Mouse (Mus musculus): ENCODE results near the gene Ints13.

Ints13 gene

DNA sequence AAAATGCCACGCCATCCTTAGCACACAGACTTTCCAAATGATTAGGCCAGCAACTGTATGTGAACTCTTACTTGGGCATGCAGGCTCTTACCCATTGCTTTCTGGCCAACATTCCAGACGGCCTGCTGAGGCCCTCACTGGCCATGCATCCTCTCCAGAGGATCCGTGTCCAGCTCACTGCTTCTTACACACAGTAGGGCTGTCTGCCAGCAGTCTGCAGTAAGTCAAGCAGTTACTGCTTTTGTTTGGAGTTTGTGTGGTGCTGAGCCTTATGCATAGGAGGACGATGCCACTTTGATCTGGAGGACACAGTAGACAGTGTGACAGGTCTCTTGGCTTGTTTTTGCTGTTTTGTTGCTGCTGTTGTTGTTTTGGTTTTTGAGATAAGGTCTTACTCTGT is 39.0 kb downstream of the Ints13 start:
- DNase-seq (ENCODE audit: low spot score), result no peak

DNA sequence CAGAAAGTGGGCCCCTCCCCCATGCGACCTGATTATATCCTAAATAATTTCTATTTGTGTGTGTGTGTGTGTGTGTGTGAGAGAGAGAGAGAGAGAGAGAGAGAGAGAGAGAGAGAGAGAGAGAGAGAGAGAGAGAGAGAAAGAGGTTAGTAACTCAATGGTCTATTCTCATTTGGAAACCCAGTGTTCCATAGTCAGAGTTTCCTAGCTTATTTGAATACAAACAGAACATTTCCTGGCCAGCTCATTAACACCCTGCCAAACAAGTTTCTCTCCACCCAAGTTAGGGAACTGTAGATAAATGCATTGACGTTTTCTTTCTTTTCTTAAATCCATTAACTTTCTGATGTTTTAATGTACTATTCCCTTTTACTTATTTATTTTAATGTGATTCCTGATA is 39.6 kb downstream of the Ints13 start:
- no peak for DNase-seq (ENCODE audit: low spot score)

DNA sequence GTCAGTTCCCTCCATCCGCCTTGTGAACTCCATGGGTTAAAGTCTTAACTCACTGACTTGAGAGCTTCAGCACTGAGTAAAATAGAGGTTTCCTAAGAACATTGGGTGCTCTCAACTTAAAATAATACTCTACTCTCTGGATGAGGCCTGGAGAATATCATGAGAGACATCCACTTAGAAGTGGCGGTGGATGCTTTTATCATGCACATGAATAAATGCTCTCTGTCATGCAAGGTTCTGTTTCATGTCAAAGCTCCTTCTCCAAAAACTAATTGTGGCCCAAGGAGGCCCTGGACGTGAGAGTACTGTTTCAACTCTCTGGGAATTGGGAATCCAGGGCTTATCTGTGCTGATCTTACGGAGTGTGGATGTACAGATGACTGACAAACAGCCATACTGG is 40.5 kb downstream of the Ints13 start:
- DNase-seq (ENCODE audit: low spot score), result no peak

DNA sequence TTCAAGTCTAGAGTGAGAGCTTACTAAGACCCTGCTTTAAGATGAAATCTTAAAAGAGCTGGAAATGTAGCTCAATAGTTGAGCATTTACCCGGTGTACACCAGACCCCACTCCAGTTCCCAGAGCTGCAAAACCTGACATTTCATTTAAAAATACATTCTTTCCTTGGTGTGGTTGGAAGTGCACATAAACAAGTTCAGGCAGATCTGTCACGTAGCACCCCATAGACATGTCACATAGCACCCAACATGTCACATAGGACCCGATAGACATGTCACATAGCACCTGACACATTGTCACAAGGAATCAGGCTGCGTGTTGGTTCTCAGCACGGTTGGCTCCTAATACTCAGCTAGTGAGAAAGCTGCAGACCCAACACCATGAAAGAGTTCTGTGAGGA is 42.1 kb downstream of the Ints13 start:
- DNase-seq (ENCODE audit: low spot score), result no peak

DNA sequence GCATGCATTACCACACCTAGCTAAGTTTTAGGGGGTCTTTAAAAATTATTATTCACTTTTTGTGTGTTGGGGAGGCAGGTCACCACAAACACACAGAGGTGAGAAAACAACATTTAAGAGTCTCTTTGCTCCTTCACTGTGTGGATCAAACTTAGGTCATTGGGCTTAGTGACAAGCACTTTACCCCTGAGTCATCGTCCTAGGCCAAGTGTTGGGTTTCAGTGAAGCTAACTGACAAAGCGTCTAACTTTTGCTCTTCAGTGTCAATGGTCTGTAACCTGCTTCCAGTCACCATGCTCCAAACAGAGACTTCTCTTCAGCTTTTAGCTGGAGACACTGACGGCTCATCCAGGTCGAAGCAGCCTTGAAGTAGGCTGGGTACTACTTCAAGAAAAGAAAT is 44.5 kb downstream of the Ints13 start:
- DNase-seq (ENCODE audit: low spot score), result no peak

DNA sequence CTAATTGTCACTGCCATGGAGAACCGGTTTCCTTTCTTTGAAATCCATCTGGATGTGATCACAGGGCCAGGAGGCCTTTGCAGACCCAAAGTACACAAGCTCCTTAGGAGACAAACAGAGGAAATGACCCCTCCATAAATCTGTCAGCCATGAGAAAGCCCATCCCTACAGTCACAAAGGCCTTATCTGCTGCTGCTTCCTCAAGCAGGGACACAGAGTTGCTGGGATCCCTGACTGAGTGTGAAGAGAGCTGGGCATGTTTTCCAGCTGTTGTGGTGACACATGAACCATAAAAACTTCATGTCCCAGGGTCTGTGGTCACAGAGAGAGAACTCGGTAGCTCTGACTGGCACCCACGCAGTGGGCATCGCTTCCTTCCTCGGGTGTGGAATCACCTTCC is 46.9 kb downstream of the Ints13 start:
- no peak for DNase-seq (ENCODE audit: low spot score)

DNA sequence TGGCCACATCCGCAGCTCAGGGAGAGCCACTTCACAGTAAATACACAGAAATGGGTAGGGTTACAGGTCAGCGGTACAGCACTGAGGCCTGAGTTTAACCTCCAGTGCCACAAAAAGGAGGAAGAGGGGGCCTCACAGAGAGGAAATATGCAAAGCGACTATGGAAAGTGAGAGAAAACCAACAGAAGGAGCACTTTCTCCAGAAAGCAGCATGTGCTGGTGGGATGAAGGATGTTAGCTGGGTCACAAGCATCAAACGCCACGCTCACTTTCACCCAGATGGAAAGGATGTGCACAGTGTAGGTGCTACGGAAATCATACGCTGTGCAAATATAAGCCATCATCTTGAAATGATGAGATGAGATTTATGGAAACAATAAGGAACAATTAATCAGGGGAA is 47.3 kb downstream of the Ints13 start:
- DNase-seq (ENCODE audit: low spot score), result no peak

DNA sequence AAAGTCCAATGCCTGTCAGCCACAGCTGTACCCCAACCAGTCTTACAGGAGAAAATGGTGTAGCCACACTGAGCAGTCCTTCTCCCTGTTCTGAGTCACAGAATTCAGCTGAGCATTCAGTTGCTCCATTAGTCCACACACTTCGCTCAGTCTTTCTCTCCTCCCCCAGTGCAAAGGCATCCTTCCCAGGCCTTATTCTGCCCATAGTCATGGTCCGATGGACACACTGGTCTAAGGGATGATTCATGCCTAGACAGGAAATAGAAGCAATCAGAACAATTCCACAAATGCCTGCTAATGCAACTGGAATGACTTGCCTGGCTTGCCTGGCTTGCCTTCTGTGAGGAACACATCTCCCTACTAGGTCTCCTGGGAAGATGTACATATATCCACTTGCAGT is 50.1 kb downstream of the Ints13 start:
- DNase-seq (ENCODE audit: low spot score), result no peak

DNA sequence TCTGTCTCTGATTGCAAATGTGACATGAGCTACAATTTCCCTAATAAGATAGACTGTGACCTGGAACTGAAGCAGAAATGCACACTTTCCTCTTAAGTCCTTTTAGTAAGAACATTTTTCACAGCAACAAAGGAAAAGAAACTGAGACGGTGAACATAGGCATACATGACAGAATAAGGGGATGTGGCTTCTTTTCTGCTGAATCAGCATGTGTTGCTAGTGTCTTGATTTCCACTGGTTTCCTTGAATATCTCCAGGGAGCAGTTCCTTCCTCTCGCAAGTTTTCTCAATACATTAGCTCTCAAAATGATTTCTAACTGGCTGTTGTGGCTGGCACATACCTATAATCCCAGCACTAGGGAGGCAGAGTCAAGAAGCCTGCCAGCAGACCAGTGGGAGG is 52.1 kb downstream of the Ints13 start:
- no peak for DNase-seq (ENCODE audit: low spot score)

DNA sequence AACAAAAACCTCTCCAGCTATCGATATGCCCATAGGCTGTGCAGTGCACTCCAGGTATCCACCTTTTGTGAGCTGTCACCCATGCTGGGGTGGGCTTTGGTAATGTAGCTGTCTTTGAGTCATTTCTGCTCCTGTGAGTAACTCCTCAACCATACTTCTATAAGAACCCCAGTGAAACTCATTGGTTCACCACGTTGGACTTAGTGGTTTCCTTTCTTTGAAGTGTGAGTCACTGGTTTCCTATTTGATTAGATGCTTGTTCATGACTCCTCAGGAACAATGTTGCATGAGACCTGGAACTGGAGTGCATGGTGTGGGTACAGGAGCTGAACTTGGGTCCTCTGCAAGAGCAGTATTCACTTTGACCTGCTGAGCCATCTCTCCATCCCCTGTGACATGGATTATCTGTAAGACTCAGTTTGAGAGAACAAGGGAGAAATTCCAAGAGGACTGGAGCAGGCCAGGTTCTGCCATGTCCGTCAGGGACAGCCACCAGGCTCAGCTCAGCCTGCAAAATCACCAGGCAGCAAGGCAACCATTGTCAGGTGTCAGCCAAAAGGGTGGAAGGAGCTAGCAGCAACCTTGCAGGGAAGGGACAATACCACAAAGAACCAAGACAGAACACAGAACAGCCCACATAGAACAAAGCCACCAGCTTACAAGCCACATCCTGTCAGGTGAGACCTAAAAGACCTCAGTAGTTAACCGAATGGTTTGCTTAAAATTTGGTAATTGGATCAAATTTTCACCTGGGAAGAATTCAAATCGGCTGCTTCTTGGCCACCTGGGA is 56.0 kb downstream of the Ints13 start:
- no peak for DNase-seq (ENCODE audit: low spot score)

DNA sequence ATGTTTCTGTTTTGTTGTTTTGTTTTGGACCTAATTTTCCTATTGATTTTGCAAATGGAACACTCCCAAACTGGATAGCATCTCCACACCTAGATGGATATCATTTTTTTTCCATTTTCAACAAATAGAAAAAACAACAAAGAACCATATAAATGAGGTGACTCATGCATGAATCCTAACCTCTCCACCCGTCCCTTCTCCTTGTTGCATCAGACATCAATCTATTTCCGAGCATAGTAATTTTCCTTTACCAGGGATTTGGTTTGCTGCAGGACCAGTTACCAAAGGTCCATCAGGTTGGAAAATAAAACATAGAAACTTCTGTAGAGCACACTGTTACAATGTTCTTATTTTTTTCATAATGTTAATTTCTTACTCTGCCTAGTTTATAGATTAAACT is 58.6 kb downstream of the Ints13 start:
- DNase-seq (ENCODE audit: low spot score), result no peak

DNA sequence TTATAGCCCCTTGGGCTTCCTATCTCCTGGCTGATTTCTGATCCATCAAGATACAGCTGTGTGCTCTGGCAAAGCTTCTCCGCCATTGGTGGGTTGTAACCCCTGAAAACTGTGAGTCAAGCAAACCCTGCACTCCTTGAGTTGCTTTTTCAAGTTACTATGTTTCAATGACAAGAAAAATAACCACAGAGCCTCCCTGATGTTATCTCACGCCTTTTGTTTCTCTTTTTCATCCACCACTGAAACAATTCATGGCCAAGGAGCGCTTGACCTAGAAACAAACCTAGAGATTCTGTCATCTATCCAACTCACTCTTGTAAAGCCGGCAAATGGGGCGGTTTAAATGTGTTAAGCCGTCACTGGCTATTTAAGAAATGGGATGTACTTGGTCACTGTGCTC is 61.7 kb downstream of the Ints13 start:
- no peak for DNase-seq (ENCODE audit: low spot score)

DNA sequence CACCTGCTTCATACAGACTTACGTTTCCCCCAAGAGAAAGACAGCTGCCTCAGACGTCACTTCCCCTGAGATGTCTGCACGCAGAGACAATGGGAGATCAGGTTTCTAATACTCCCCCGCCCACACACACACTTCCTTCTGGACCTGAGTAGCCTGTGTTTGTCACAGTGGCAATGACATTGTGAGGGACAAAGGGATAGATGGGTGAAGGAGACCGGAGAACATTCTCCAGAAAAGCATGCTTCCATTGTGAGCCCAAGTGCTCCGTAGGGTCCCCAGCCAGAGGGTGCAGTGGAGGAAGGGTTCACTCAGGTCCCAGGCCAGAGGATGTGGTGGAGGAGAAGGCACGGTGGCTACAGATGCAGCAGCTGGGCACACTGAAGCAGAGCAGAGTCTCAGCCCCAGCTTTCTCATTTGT is 63.1 kb downstream of the Ints13 start:
- DNase-seq (ENCODE audit: low spot score), result no peak

DNA sequence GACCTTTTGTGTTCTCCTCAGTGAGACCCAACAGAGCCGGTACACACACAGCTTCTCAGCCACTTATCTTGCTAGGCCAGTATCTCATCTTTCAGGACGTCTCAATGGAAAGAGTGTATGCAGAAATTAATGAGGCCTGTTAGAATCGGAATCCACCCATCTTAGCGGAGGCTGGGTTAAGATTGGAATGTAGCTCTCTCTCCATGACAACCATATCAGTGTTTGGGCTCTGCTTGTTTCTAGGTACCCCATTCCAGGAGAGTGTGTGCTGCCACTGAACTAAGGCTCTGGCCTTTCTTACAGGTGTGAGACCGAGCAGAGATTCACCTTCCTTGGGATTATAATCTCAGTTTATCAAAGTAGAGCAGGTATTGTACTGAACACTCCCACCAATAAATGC is 63.7 kb downstream of the Ints13 start:
- DNase-seq (ENCODE audit: low spot score), result no peak

DNA sequence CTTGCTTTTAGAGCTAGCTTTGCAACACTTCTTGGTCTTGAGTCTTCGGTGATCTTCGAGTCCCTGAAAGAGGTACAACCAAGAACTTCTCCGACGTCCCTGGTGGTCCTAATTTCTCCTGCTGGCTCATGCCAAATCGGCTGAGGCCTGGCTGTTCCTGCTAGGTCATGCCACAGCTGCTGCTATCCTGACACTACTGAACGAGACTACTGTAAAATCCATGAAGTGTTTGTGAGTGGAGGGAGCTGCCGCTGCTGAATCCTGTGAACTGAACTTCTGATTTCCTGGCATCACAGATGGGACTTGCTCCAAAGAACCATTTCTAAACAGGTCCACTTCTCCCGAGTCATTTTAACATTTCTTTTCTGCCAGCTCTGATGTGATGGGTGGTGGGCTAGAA is 64.3 kb downstream of the Ints13 start:
- DNase-seq (ENCODE audit: low spot score), result no peak

DNA sequence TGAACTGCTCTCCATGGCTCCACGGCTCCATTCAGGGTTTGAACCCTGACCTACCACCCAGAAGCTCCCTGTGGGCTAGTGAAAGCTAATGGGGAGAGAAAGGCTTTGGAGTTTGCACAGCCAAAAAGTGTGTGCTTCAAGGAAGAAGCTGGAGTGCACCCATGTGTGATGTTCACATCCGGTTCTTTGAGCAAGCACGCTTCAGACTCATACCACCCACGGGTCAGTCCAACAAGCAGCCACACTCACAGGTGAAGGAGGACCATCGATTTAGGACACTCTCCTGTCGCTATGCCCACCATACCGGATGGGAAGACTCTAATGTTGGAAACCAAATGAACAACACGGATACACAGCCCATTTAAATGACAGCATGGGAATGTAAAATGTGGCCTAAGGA is 66.1 kb downstream of the Ints13 start:
- no peak for DNase-seq (ENCODE audit: low spot score)

DNA sequence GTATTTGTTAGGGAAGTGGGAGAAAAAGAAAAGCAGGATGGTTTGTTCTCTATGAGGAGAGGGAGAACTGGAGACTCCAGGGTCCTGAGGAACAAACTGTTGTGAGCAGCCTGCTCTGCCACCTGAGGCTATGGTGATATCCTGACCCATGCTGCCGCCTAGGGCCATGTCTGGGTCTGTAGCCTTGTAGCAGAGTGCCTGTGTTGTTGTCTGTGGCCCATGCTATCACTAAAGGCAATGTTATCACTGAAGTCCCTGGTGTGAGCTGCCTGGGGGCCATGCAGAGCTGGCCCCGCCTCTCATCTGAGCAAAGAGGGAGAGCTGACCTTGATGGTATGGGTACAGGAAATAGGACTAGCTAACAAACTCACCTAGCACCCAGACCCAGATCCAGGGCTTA is 67.7 kb downstream of the Ints13 start:
- no peak for DNase-seq (ENCODE audit: low spot score)

DNA sequence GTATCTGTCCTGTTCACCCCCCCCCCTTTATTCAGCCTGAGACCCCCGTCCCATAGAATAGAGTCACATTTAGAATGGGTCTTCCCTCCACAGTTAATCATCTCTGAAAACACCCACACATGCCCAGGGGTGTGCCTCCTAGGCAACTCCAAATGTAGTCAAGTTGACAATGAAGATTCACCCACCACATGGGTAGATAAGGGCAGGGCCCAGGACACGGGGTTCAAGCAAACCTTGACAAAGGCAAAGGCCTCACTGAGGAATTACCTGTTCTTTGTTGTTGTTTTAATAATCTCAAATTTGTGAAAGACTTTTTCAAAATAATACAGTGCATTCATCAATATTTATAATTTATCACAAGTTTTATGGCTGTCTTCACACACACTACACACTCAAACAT is 73.2 kb downstream of the Ints13 start:
- DNase-seq (ENCODE audit: low spot score), result no peak

DNA sequence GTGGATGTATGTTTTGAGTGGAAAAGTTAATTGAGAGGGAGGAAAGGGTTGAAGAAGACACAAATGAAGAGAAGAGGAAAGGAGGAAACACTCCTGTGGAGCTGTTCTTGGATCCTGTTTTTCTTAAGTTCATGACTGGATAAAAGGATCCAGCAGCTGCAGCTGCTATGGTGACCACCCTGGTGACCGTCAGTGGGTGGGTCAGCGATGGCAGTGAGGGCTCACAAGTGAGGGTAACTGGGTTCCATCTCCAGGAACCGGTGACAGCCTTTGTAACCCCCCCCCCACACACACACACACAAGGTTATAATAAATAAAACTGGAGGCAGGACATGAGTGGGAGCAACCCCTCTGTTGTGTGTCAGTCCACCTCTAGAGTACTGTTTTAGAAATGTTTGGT is 74.8 kb downstream of the Ints13 start:
- DNase-seq (ENCODE audit: low spot score), result no peak

DNA sequence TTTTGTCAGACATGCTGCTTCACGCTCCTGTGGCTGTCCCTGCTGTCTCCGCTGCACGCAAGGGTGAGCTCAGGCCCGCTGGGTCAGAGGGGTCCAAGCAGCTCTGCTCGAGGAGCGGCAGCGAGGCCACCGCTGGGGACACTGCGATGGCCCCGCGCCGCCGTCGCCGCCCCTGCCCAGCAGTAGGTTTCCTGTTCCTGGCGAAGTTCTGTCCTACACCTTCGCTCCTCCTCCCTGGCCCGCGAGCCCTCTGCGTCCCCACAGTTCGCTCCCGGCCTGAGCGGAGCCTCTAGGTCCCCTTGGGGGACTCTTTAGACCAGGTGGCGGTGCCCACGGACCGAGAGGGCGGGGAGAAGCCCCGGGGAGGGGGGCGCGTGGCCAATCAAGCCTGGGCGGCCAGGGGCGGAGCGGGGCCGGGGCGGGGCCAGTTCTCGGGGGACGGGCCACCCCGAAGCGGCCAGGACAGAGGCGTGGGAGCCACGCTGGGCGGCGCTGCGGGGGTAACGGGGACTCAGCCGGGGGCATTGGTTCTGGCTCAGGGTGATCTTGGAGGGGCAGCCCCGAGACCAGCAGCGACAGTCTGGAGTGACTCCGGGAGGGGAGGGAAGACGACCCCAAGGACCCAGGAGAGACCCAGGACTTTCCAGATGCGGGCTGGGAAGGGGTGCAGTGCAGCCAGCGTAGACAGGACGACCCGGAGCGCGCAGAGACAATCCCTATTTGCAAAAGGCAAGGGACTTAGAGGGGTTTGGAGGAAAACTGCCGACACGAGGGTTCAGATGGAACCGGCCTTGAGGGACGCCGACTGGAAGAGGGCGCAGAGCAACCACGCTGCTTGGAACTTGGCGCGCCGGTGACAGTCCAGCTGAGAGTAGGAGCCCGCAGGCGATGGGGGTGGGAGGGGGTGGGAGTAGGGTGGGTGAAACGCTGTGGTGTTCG is 75.5 kb downstream of the Ints13 start, which contains the start of gene Itpr2:
Gene Itpr2, minus strand, starts transcription at position 358 of the 939 bp plus-strand sequence.
- peak; percentile 67 for DNase-seq (ENCODE audit: low spot score)

DNA sequence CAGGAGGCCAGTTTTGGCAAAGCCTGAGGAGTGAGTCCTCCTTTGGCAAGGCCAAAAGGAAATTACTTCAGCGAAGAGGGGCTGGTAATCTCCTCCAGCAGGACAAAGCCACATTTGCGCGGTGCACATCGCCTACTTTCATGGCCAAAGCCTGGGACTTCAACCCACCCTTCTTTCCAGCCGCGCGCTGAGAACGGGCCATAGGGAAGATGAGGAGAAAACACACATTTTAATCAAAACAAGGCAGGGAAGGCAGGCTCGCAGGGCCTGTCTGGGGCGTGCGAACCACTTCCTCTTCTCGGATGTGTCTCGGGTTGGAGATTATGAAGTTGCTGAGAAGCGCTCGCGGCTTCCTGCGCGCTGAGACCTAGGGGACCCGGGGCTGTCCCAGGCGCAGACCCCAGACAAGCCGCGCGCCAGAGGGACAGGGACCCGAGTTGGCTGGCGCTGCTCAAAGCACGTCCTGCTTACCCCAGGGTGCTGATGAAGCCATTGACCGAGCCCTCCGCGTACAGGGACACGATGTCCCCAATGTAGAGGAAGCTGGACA is 76.2 kb downstream of the Ints13 start:
- DNase-seq (ENCODE audit: low spot score), result peak; percentile 34

DNA sequence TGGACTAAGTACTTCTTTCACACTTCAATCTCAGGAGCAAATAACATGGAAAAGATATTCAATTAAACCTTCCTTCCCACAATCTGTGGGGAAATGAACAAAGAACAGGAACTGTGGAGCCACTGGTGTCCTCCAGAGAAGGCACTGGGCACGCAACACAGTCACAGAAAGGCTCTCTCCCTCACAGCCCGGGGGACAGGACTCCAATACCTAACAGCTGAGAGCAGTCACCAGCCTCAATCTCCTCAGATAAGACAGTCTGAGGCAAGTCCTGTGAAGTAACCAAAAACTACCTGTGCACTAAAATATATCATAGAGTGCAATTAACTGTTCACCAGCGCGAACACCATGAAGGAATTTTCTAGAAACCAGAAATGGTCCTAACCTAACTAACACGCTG is 76.9 kb downstream of the Ints13 start:
- DNase-seq (ENCODE audit: low spot score), result no peak

DNA sequence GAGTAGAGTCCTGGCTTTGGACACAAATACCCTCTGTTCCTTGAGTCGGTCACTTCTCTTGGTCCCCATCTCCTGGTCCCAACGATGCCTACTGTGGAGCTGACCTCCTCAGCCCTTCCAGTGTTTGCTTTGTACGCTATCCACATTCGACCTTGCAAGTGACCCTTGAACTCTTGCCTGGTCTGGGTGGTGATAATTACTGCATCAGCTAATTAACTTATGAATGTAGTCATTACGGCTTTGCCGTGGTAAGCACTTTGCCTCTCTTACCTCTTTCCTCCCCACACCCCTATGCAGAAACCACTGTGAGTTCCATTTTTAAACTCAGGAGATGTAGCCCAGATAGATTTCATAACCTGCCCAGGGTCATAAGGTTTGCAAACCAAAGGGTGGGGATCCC is 77.4 kb downstream of the Ints13 start:
- no peak for DNase-seq (ENCODE audit: low spot score)

Measured in layer of hippocampus, adult 11-12 months (tissue).